ENCODE assay signal across 10 mouse cellular contexts in genomic region chr6:121039286-121039685, GRCm38 (mm10).
DNase-seq lines count a peak whose midpoint lies in the region; ATAC-seq and TF ChIP-seq lines count a peak whose summit lies in the region.
"Had no signal": no experiment of that assay in that cellular context is flagged by ENCODE, and none has a peak within 500 bp of the region (broad histone marks: within the 10 kb centered on the region; RNA-seq: fewer than 3 reads in every experiment).

No protein-coding gene starts in this region.

- peak; percentile 78 for ATAC-seq in forebrain, embryonic 14.5 days
- no peak for ATAC-seq in forebrain, embryonic 12.5 days (ENCODE audit: low FRiP score)
- no peak for ATAC-seq in lung, postnatal 0 days
- no peak for ATAC-seq in midbrain, embryonic 13.5 days

- H3K4me1 ChIP-seq in forebrain, embryonic 14.5 days (ENCODE audit: control insufficient read depth, insufficient read depth, low read length), result peaks cover 6% of the 10 kb centered on the region; the same call in 1 of the 2 replicates
- H3K4me1 ChIP-seq in forebrain, embryonic 12.5 days, result peaks cover 4% of the 10 kb centered on the region
- H3K4me1 ChIP-seq in cerebellum, adult 2 months (ENCODE audit: control insufficient read depth, insufficient read depth, low read length), result peaks cover 45% of the 10 kb centered on the region
- H3K4me1 ChIP-seq in lung, postnatal 0 days (ENCODE audit: insufficient read depth, low read depth, low read length), result no peaks in the 10 kb centered on the region
- H3K4me1 ChIP-seq in midbrain, embryonic 13.5 days (replicated peaks), result 0 out of 2 replicates have a peak, but pooled peaks cover 3% of the 10 kb centered on the region

- H3K4me3 ChIP-seq in forebrain, embryonic 14.5 days (ENCODE audit: low read depth, low read length), result no peak overlapping the region
- H3K4me3 ChIP-seq in forebrain, embryonic 12.5 days (replicated peaks), result no peak overlapping the region
- H3K4me3 ChIP-seq in cerebellum, adult 2 months (replicated peaks; ENCODE audit: insufficient read depth, low read depth, low read length), result no peak overlapping the region
- no peak overlapping the region for H3K4me3 ChIP-seq in lung, postnatal 0 days (ENCODE audit: low read depth, low read length)
- no peak overlapping the region for H3K4me3 ChIP-seq in midbrain, embryonic 13.5 days (replicated peaks)
- H3K4me3 ChIP-seq: midbrain, embryonic 12.5 days had no signal

- no peak overlapping the region for H3K9ac ChIP-seq in forebrain, embryonic 14.5 days (ENCODE audit: low read length)
- no peak overlapping the region for H3K9ac ChIP-seq in forebrain, embryonic 12.5 days
- no peak overlapping the region for H3K9ac ChIP-seq in lung, postnatal 0 days (replicated peaks; ENCODE audit: low read depth)
- no peak overlapping the region for H3K9ac ChIP-seq in midbrain, embryonic 13.5 days (replicated peaks)
- H3K9ac ChIP-seq: midbrain, embryonic 12.5 days had no signal

- peak; percentile 75 for DNase-seq in forebrain, embryonic 14.5 days (ENCODE audit: low spot score)
- peak; percentile 64 to 78 for DNase-seq in cerebellum, adult 2 months
- DNase-seq in layer of hippocampus, adult 18-20 months (ENCODE audit: low spot score in 2 of 2), result peak; percentile 48 to 78
- peak; percentile 74 for DNase-seq in right cerebral cortex, adult 2 months (ENCODE audit: low spot score in 2 of 2)
- DNase-seq in lung, postnatal 0 days (ENCODE audit: low spot score), result no peak
- no peak for DNase-seq in testis, postnatal 14 days (ENCODE audit: low spot score)
- DNase-seq: kidney, postnatal 10 days had no signal

- peak overlapping the region; percentile 78; the same call in 1 of the 2 replicates for H3K27ac ChIP-seq in forebrain, embryonic 14.5 days (ENCODE audit: low read depth, low read length)
- no peak overlapping the region for H3K27ac ChIP-seq in forebrain, embryonic 12.5 days
- peak overlapping the region; percentile 81 for H3K27ac ChIP-seq in cerebellum, adult 2 months (ENCODE audit: insufficient read depth, low read length)
- no peak overlapping the region for H3K27ac ChIP-seq in lung, postnatal 0 days (ENCODE audit: low read length)
- no peak overlapping the region for H3K27ac ChIP-seq in midbrain, embryonic 13.5 days
- H3K27ac ChIP-seq: midbrain, embryonic 12.5 days had no signal

- TF ChIP-seq CTCF in cerebellum, adult 2 months (IDR thresholded peaks at IDR 0.05; ENCODE audit: borderline replicate concordance, insufficient read depth, low read depth, low read length), result no peak
- TF ChIP-seq CTCF in lung, postnatal 0 days (IDR thresholded peaks at IDR 0.05), result no peak

- H3K27me3 ChIP-seq in forebrain, embryonic 14.5 days (replicated peaks; ENCODE audit: control insufficient read depth, insufficient read depth, low read length), result no peaks in the 10 kb centered on the region
- H3K27me3 ChIP-seq in forebrain, embryonic 12.5 days, result no peaks in the 10 kb centered on the region
- no peaks in the 10 kb centered on the region for H3K27me3 ChIP-seq in cerebellum, adult 2 months (ENCODE audit: control insufficient read depth, insufficient read depth, low read length)
- H3K27me3 ChIP-seq in lung, postnatal 0 days (replicated peaks; ENCODE audit: insufficient read depth, low read length), result no peaks in the 10 kb centered on the region
- no peaks in the 10 kb centered on the region for H3K27me3 ChIP-seq in midbrain, embryonic 13.5 days
- H3K27me3 ChIP-seq: midbrain, embryonic 12.5 days had no signal

- peaks cover 47% of the 10 kb centered on the region for H3K36me3 ChIP-seq in forebrain, embryonic 14.5 days (ENCODE audit: control insufficient read depth, insufficient read depth, low read length)
- H3K36me3 ChIP-seq in forebrain, embryonic 12.5 days (replicated peaks), result peaks cover 46% of the 10 kb centered on the region
- H3K36me3 ChIP-seq in lung, postnatal 0 days (ENCODE audit: insufficient read depth, low read length), result peaks cover 26% of the 10 kb centered on the region
- peaks cover 75% of the 10 kb centered on the region for H3K36me3 ChIP-seq in midbrain, embryonic 13.5 days

- H3K4me2 ChIP-seq in forebrain, embryonic 14.5 days (ENCODE audit: low read length), result no peak overlapping the region
- no peak overlapping the region for H3K4me2 ChIP-seq in forebrain, embryonic 12.5 days
- H3K4me2 ChIP-seq in lung, postnatal 0 days (replicated peaks; ENCODE audit: low read depth, low read length), result no peak overlapping the region
- H3K4me2 ChIP-seq in midbrain, embryonic 13.5 days (replicated peaks), result no peak overlapping the region
- H3K4me2 ChIP-seq: midbrain, embryonic 12.5 days had no signal

- TF ChIP-seq POLR2A in cerebellum, adult 2 months (IDR thresholded peaks at IDR 0.05; ENCODE audit: borderline replicate concordance, insufficient read depth, low read length), result no peak

- no peaks in the 10 kb centered on the region for H3K9me3 ChIP-seq in forebrain, embryonic 14.5 days (replicated peaks; ENCODE audit: control insufficient read depth, low read length)
- H3K9me3 ChIP-seq in forebrain, embryonic 12.5 days, result no peaks in the 10 kb centered on the region
- H3K9me3 ChIP-seq in lung, postnatal 0 days (ENCODE audit: low read length), result no peaks in the 10 kb centered on the region
- no peaks in the 10 kb centered on the region for H3K9me3 ChIP-seq in midbrain, embryonic 13.5 days
- H3K9me3 ChIP-seq: midbrain, embryonic 12.5 days had no signal

- 61% methylated on average over 9 of the region's 9 CpGs for WGBS in forebrain, embryonic 14.5 days
- 78% methylated on average over 9 of the region's 9 CpGs for WGBS in forebrain, embryonic 12.5 days
- 13% methylated on average over 9 of the region's 9 CpGs for WGBS in cerebellum, adult 2 months
- 85% methylated on average over 9 of the region's 9 CpGs for WGBS in lung, postnatal 0 days
- WGBS in midbrain, embryonic 13.5 days, result 88% methylated on average over 9 of the region's 9 CpGs

- no peak for TF ChIP-seq EP300 in lung, postnatal 0 days (IDR thresholded peaks at IDR 0.05)

Comparison
In these comparisons a context has a peak if more than half of its experiments do, and no peak if none do; other contexts are left out.
1. H3K27ac ChIP-seq: peak in forebrain, embryonic 14.5 days (single experiment) and cerebellum, adult 2 months (single experiment); none in forebrain, embryonic 12.5 days (single experiment), lung, postnatal 0 days (single experiment) and midbrain, embryonic 13.5 days (single experiment).
2. DNase-seq: peak in forebrain, embryonic 14.5 days (single experiment), cerebellum, adult 2 months (2 of 2), layer of hippocampus, adult 18-20 months (2 of 2) and right cerebral cortex, adult 2 months (2 of 2); none in lung, postnatal 0 days (single experiment) and testis, postnatal 14 days (single experiment).